Mouse (Mus musculus) megakaryocyte, embryonic 14.5 days (primary cell): ENCODE measurements around the gene Mob1a. TPM values are rescaled to one million over a fixed set of nuclear protein-coding genes. Genes with fewer than 3 reads are reported as not detected.

ENCODE experiments used
- H3K27me3 ChIP-seq: replicated peaks from 2 replicates; pipeline ENCODE3; 2012; ENCODE audit warnings: inconsistent platforms
- H3K36me3 ChIP-seq: replicated peaks from 2 replicates; pipeline ENCODE3; 2012; ENCODE audit warnings: low read length, inconsistent platforms, mixed read lengths
- H3K4me1 ChIP-seq: 2 replicates; pipeline ENCODE4 v1.6.1; 2012; ENCODE audit warnings: inconsistent platforms
- H3K4me3 ChIP-seq: replicated peaks from 2 replicates; pipeline ENCODE3; 2012; ENCODE audit warnings: moderate library complexity, mild to moderate bottlenecking, inconsistent platforms
- H3K9me3 ChIP-seq: 2 replicates; pipeline ENCODE4 v1.6.1; 2012; ENCODE audit warnings: inconsistent platforms
- FLI1 ChIP-seq: IDR thresholded peaks from 2 replicates; pipeline ENCODE4 v1.6.1; 2012; ENCODE audit warnings: low read length, inconsistent platforms, mixed read lengths
- GATA1 ChIP-seq: IDR thresholded peaks from 3 replicates; pipeline ENCODE4 v1.6.1; 2012; ENCODE audit warnings: mixed read lengths, low read length, inconsistent platforms, borderline replicate concordance
- polyA plus RNA-seq: library from polyadenylated mRNA; stranded (reverse); fragments of >175 nt; gene quantifications from 2 replicates; pipeline ENCODE4 v1.2.3, GENCODE M21; 2012; ENCODE audit warnings: low replicate concordance; ENCODE audit not compliant: insufficient read depth

Gene Mob1a
- polyA plus RNA-seq, 1 experiment, result 20.8 TPM

- Histone ChIP-seq H3K4me3 (no peak overlapping the region), H3K27me3 (no peaks in the 10 kb centered on the region), H3K9me3 (no peaks in the 10 kb centered on the region), H3K36me3 (peaks cover 69% of the 10 kb centered on the region), H3K4me1 (peaks cover 51% of the 10 kb centered on the region)
- TF ChIP-seq GATA1 (no peak), FLI1 (no peak)
Measured at GRCm38 (mm10) chr6:83312021-83312420, 13.8 kb upstream of the Mob1a start.

- H3K4me1 ChIP-seq, result peaks cover 56% of the 10 kb centered on the region
- TF ChIP-seq FLI1 (no peak), GATA1 (no peak)
- H3K4me3 ChIP-seq, result peak overlapping the region; percentile 53
- no peaks in the 10 kb centered on the region for H3K27me3 ChIP-seq
- no peaks in the 10 kb centered on the region for H3K9me3 ChIP-seq
- peaks cover 65% of the 10 kb centered on the region for H3K36me3 ChIP-seq
Measured at GRCm38 (mm10) chr6:83312514-83312913, 13.3 kb upstream of the Mob1a start.

- Histone ChIP-seq H3K36me3 (peaks cover 41% of the 10 kb centered on the region), H3K4me1 (peaks cover 60% of the 10 kb centered on the region), H3K4me3 (peak overlapping the region; percentile 18), H3K27me3 (no peaks in the 10 kb centered on the region), H3K9me3 (no peaks in the 10 kb centered on the region)
- no peak for TF ChIP-seq FLI1
- no peak for TF ChIP-seq GATA1
Measured at GRCm38 (mm10) chr6:83315293-83315692, 10.5 kb upstream of the Mob1a start.

DNA sequence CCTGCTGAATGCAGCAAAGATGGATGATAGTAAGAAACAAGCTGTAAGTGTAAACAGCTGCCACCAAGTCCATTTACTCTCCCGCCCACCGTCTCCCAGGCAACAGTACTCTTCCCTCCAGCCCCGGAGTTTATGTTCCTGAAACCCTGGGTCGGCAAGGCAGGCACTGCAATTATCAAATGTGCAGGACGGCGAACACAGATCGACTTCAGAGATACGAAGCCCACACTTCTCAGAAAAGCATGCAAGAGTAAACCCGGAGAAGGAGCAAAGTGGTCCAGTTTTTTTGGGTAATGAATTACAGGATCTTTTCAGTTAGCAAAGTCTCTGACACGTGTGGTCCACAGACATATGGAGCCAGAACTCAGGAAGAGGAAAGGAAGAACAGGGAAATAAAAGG lies 9.8 kb upstream of the Mob1a start:
- Histone ChIP-seq H3K36me3 (peaks cover 34% of the 10 kb centered on the region), H3K4me1 (peaks cover 60% of the 10 kb centered on the region), H3K27me3 (no peaks in the 10 kb centered on the region), H3K4me3 (peak overlapping the region; percentile 99), H3K9me3 (no peaks in the 10 kb centered on the region)
- TF ChIP-seq GATA1, result no peak
- TF ChIP-seq FLI1, result no peak

DNA sequence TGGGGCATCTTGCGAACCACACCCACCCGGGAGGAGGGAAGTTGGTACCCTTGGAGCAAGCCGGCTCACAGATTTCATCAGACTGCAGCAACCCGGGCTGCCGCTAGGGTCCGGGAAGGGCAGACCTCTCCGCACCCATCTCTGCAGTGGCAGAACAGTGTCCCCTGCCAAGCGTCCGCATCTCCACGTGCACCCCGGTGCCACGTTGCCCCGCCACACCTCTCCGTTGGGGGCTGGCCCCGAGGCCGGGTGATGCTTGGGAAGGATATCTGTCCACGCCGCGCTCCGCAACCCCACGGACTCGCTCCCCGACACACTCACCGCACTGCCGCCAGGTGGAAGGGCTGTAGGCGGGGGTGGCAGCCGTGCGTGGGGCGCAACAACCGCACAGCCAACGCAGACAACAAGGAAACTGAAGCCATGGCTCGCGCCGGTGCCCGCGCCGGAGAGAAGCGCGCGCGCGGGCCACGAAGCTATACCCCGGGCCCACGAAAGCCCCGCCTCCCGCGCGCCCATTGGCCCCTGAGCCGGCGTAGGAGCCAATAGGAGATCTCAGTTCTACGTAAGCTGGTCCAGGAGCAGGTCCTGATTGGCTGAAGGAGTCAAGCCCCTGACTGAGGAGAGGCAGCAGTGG lies 8.6 kb upstream of the Mob1a start:
- peak overlapping the region; percentile 99 for H3K4me3 ChIP-seq
- H3K27me3 ChIP-seq, result no peaks in the 10 kb centered on the region
- peaks cover 60% of the 10 kb centered on the region for H3K4me1 ChIP-seq
- peaks cover 22% of the 10 kb centered on the region for H3K36me3 ChIP-seq
- H3K9me3 ChIP-seq, result no peaks in the 10 kb centered on the region
- TF ChIP-seq FLI1 (no peak), GATA1 (no peak)

GRCm38 (mm10) chr6:83321927-83322326 lies 3.9 kb upstream of the Mob1a start:
- H3K4me3 ChIP-seq, result no peak overlapping the region
- H3K9me3 ChIP-seq, result no peaks in the 10 kb centered on the region
- H3K36me3 ChIP-seq, result no peaks in the 10 kb centered on the region
- peaks cover 43% of the 10 kb centered on the region for H3K4me1 ChIP-seq
- TF ChIP-seq FLI1 (no peak), GATA1 (no peak)
- no peaks in the 10 kb centered on the region for H3K27me3 ChIP-seq

- Histone ChIP-seq H3K27me3 (no peaks in the 10 kb centered on the region), H3K4me3 (no peak overlapping the region), H3K4me1 (peaks cover 42% of the 10 kb centered on the region), H3K36me3 (peaks cover 2% of the 10 kb centered on the region), H3K9me3 (no peaks in the 10 kb centered on the region)
- TF ChIP-seq GATA1 (no peak), FLI1 (no peak)
Measured at GRCm38 (mm10) chr6:83322794-83323193, 3.0 kb upstream of the Mob1a start.

DNA sequence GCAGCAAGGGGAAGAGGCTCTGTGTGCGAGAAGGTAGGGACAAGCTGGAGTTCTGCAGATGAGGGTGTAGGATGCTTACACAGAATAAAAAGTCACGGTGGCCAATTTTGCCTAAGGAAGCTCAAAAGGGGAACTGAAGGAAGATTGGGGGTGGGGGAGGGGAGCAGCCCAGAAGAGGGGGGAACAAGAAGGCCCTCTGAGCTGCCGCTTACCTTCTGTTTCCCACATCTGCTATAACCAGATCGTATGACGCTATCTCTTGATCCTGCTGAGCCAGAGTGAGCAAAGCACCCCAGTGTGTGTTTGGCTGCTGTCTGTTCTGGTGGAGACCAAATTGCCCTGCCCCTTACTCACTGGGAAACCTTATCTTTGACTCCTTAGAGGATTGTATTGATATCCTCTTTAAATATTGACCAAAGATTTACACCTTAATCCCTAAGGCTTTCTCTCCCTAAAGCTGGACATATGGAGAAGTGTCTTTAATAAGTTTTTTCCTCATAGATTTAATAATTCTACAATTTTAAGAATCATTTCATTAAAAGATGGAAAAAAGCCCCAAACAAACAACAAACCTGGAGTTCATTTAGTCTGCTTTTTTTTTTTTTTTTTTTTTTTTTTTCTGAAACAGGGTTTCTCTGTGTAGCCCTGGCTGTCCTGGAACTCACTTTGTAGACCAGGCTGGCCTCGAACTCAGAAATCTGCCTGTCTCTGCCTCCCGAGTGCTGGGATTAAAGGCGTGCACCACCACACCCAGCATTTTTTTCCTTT lies 2.0 kb upstream of the Mob1a start:
- Histone ChIP-seq H3K27me3 (no peaks in the 10 kb centered on the region), H3K4me3 (peak overlapping the region; percentile 75), H3K9me3 (no peaks in the 10 kb centered on the region), H3K4me1 (peaks cover 49% of the 10 kb centered on the region), H3K36me3 (peaks cover 11% of the 10 kb centered on the region)
- TF ChIP-seq FLI1, result no peak

GRCm38 (mm10) chr6:83326394-83326736 lies 549 bp downstream of the Mob1a start:
- no peaks in the 10 kb centered on the region for H3K27me3 ChIP-seq
- no peaks in the 10 kb centered on the region for H3K9me3 ChIP-seq
- H3K36me3 ChIP-seq, result peaks cover 36% of the 10 kb centered on the region
- TF ChIP-seq GATA1 (no peak), FLI1 (no peak)
- H3K4me3 ChIP-seq, result peak overlapping the region; percentile 97
- H3K4me1 ChIP-seq, result peaks cover 51% of the 10 kb centered on the region

DNA sequence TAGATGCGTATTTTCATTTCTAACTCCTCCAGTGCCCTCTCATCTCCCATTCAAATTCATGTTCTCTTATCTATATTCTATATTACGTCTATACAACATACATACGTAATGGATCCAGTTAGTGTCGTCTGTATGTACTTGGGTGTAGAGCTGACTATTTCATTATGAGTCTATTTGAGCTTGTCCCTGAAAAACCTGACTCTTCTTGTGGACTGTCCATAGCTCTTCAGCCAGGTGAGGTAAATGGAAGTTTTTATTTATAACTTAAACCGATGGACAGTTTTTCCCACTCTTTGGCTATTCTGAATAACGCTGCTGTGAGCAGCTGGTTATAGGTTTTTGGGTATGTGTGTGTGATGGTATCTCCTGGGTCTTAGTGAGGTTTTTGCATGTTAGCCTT lies 945 bp downstream of the Mob1a start:
- no peaks in the 10 kb centered on the region for H3K27me3 ChIP-seq
- peak overlapping the region; percentile 97 for H3K4me3 ChIP-seq
- H3K36me3 ChIP-seq, result peaks cover 40% of the 10 kb centered on the region
- no peak for TF ChIP-seq GATA1
- TF ChIP-seq FLI1, result no peak
- no peaks in the 10 kb centered on the region for H3K9me3 ChIP-seq
- H3K4me1 ChIP-seq, result peaks cover 51% of the 10 kb centered on the region
